Mouse (Mus musculus) ES-Bruce4 (cell line): ENCODE measurements around the gene Mon2. TPM values are rescaled to one million over a fixed set of nuclear protein-coding genes. Genes with fewer than 3 reads are reported as not detected.

ENCODE experiments used
- H3K27ac ChIP-seq: 2 replicates; pipeline ENCODE4 v1.5.1; 2012; ENCODE audit warnings: low read length, inconsistent platforms; ENCODE audit not compliant: insufficient read depth
- H3K27me3 ChIP-seq: 2 replicates; pipeline ENCODE4 v1.6.1; 2012; ENCODE audit warnings: mild to moderate bottlenecking, low read length, inconsistent platforms; ENCODE audit not compliant: control insufficient read depth, poor library complexity, insufficient read depth, severe bottlenecking
- H3K36me3 ChIP-seq: 2 replicates; pipeline ENCODE4 v1.6.1; 2012; ENCODE audit warnings: inconsistent platforms, mild to moderate bottlenecking, low read length, moderate library complexity; ENCODE audit not compliant: control insufficient read depth, poor library complexity, insufficient read depth, severe bottlenecking
- H3K4me1 ChIP-seq: one replicate; pipeline ENCODE4 v1.8.1; 2011; ENCODE audit warnings: low read length; ENCODE audit not compliant: control insufficient read depth, insufficient read depth
- H3K4me3 ChIP-seq: 2 replicates; pipeline ENCODE4 v1.5.1; 2011; ENCODE audit warnings: low read depth, mild to moderate bottlenecking, low read length
- H3K9ac ChIP-seq: 2 replicates; pipeline ENCODE4 v1.6.1; 2012; ENCODE audit warnings: low read depth, mild to moderate bottlenecking, inconsistent platforms; ENCODE audit not compliant: poor library complexity, severe bottlenecking
- H3K9me3 ChIP-seq: replicated peaks from 2 replicates; pipeline ENCODE4 v1.6.1; 2012; ENCODE audit warnings: mild to moderate bottlenecking, low read length, inconsistent platforms; ENCODE audit not compliant: control insufficient read depth, poor library complexity, insufficient read depth, severe bottlenecking
- CTCF ChIP-seq: IDR thresholded peaks from one replicate; pipeline ENCODE4 v1.8.1; 2011; ENCODE audit warnings: low read depth, low read length
- EP300 ChIP-seq: IDR thresholded peaks from 2 replicates; pipeline ENCODE4 v1.6.1; 2011; ENCODE audit warnings: low read depth, low read length; ENCODE audit not compliant: insufficient read depth
- POLR2A ChIP-seq: IDR thresholded peaks from one replicate; pipeline ENCODE4 v1.8.1; 2011; ENCODE audit warnings: low read length; ENCODE audit not compliant: insufficient read depth
- polyA plus RNA-seq: library from polyadenylated mRNA; stranded (reverse); fragments of >200 nt; gene quantifications from 2 replicates; pipeline ENCODE4 v1.2.4, GENCODE M21; 2011; ENCODE audit warnings: low read depth; ENCODE audit not compliant: missing spikeins, insufficient read depth, insufficient read length

Gene Mon2
- polyA plus RNA-seq, 1 experiment = 48.4 TPM

GRCm38 (mm10) chr10:122984531-122985251 lies 91.6 kb downstream of the Mon2 start:
- no peak for TF ChIP-seq EP300
- no peak for TF ChIP-seq POLR2A
- no peak for TF ChIP-seq CTCF
- Histone ChIP-seq H3K27me3 (no peaks in the 10 kb centered on the region), H3K9me3 (no peaks in the 10 kb centered on the region), H3K9ac (peak overlapping the region; percentile 86), H3K27ac (peak overlapping the region; percentile 73), H3K4me1 (no peaks in the 10 kb centered on the region), H3K4me3 (peak overlapping the region; percentile 87), H3K36me3 (no peaks in the 10 kb centered on the region)

- H3K9ac ChIP-seq = peak overlapping the region; percentile 86
- H3K27me3 ChIP-seq = no peaks in the 10 kb centered on the region
- H3K36me3 ChIP-seq = no peaks in the 10 kb centered on the region
- TF ChIP-seq POLR2A (no peak), CTCF (no peak), EP300 (no peak)
- H3K4me3 ChIP-seq = peak overlapping the region; percentile 37
- no peaks in the 10 kb centered on the region for H3K4me1 ChIP-seq
- H3K27ac ChIP-seq = no peak overlapping the region
- H3K9me3 ChIP-seq = no peaks in the 10 kb centered on the region
Observed at GRCm38 (mm10) chr10:122983579-122984530, 92.5 kb downstream of the Mon2 start.

- Histone ChIP-seq H3K9ac (no peak overlapping the region), H3K27me3 (no peaks in the 10 kb centered on the region), H3K9me3 (no peaks in the 10 kb centered on the region), H3K27ac (no peak overlapping the region), H3K36me3 (no peaks in the 10 kb centered on the region), H3K4me3 (no peak overlapping the region), H3K4me1 (no peaks in the 10 kb centered on the region)
- no peak for TF ChIP-seq POLR2A
- TF ChIP-seq CTCF = no peak
- TF ChIP-seq EP300 = no peak
Observed at GRCm38 (mm10) chr10:122982909-122983578, 93.3 kb downstream of the Mon2 start.

- TF ChIP-seq EP300 (no peak), POLR2A (no peak), CTCF (no peak)
- H3K9me3 ChIP-seq = no peaks in the 10 kb centered on the region
- no peaks in the 10 kb centered on the region for H3K4me1 ChIP-seq
- H3K36me3 ChIP-seq = no peaks in the 10 kb centered on the region
- no peak overlapping the region for H3K27ac ChIP-seq
- H3K27me3 ChIP-seq = no peaks in the 10 kb centered on the region
- H3K4me3 ChIP-seq = no peak overlapping the region
- H3K9ac ChIP-seq = no peak overlapping the region
Observed at GRCm38 (mm10) chr10:122980123-122980522, 96.2 kb downstream of the Mon2 start.

GRCm38 (mm10) chr10:122979356-122979755 lies 96.9 kb downstream of the Mon2 start:
- H3K4me3 ChIP-seq = no peak overlapping the region
- no peak overlapping the region for H3K9ac ChIP-seq
- no peak overlapping the region for H3K27ac ChIP-seq
- no peaks in the 10 kb centered on the region for H3K9me3 ChIP-seq
- no peaks in the 10 kb centered on the region for H3K4me1 ChIP-seq
- no peak for TF ChIP-seq EP300
- no peak for TF ChIP-seq CTCF
- no peak for TF ChIP-seq POLR2A
- no peaks in the 10 kb centered on the region for H3K27me3 ChIP-seq
- no peaks in the 10 kb centered on the region for H3K36me3 ChIP-seq

- TF ChIP-seq EP300 (no peak), POLR2A (no peak), CTCF (no peak)
- no peaks in the 10 kb centered on the region for H3K27me3 ChIP-seq
- no peaks in the 10 kb centered on the region for H3K4me1 ChIP-seq
- H3K36me3 ChIP-seq = no peaks in the 10 kb centered on the region
- no peak overlapping the region for H3K4me3 ChIP-seq
- no peaks in the 10 kb centered on the region for H3K9me3 ChIP-seq
- no peak overlapping the region for H3K9ac ChIP-seq
- no peak overlapping the region for H3K27ac ChIP-seq
Observed at GRCm38 (mm10) chr10:122976038-122976437, 100.3 kb downstream of the Mon2 start.
